Mouse (Mus musculus): Measurements from ENCODE around the gene Abhd17c. TPM values are rescaled to one million over a fixed set of nuclear protein-coding genes. Genes with fewer than 3 reads are reported as not detected.

The Abhd17c gene
- polyA plus RNA-seq, 1 experiment from 2014 or later: 74.1 TPM

DNA sequence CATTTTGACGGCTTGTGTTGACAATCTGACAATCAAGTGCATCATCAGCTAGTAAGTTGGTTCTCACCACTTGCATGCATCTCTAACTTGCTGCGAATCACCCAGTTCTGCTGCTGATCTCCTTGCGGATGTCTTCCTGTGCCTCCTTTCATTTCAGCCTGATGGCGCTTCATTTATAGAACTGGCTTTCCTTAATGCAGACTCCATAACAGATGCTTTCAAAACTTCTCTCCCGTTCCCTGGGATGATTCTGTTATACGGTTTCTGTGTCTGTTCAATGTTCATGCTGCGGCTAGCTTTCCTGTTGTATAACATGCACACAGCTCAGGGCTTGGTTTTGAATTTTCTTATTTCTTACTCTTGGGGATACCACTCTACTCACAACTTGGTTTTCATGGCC, 91.9 kb downstream of the Abhd17c start:
- no peak for ATAC-seq (ENCODE audit: insufficient number of reproducible peaks, insufficient read depth, low FRiP score, low TSS enrichment, low read depth)
- Histone ChIP-seq H3K36me3 (no peaks in the 10 kb centered on the region), H3K4me1 (replicated peaks) (peaks cover 16% of the 10 kb centered on the region), H3K4me3 (replicated peaks) (no peak overlapping the region), H3K4me2 (no peak overlapping the region), H3K9ac (replicated peaks) (no peak overlapping the region), H3K9me3 (no peaks in the 10 kb centered on the region), H3K27me3 (no peaks in the 10 kb centered on the region), H3K27ac (no peak overlapping the region)
- 90% methylated on average over 7 of the region's 7 CpGs for WGBS

Other genes starting within 250 kb of the Abhd17c start
- gene Cemip, start 65.4 kb downstream of the Abhd17c start, polyA plus RNA-seq (2016; fragmentation: Nextera tagmentation; extraction: Ambion mirVana): 0.05 and 0.17 TPM in 2 replicates

Data from limb, embryonic 12.5 days (tissue).